Mouse (Mus musculus): ENCODE results near the gene 4930522H14Rik. TPM values are rescaled to one million over a fixed set of nuclear protein-coding genes. Genes with fewer than 3 reads are reported as not detected.

4930522H14Rik gene
- polyA plus RNA-seq, 1 experiment, result 26.3 TPM

GRCm38 (mm10) chr4:109493581-109493980 lies 37.5 kb downstream of the 4930522H14Rik start:
- no peak overlapping the region; the same call in 1 of the 2 replicates for H3K27ac ChIP-seq (ENCODE audit: control insufficient read depth, insufficient read depth, low read depth, low read length)
- no peak overlapping the region for H3K4me3 ChIP-seq (ENCODE audit: control insufficient read depth, low read depth, low read length)
- no peaks in the 10 kb centered on the region for H3K36me3 ChIP-seq (ENCODE audit: control insufficient read depth, insufficient read depth, low read length)
- H3K27me3 ChIP-seq (ENCODE audit: control insufficient read depth, insufficient read depth, low read length), result no peaks in the 10 kb centered on the region
- H3K4me1 ChIP-seq (ENCODE audit: control insufficient read depth, insufficient read depth, low read length), result peaks cover 9% of the 10 kb centered on the region
- TF ChIP-seq POLR2A (IDR thresholded peaks at IDR 0.05; ENCODE audit: control insufficient read depth, low read depth, low read length), result no peak
- no peak for TF ChIP-seq CTCF (IDR thresholded peaks at IDR 0.05; ENCODE audit: control insufficient read depth, insufficient read depth, insufficient replicate concordance, low read depth, low read length)

GRCm38 (mm10) chr4:109488812-109489211 lies 42.3 kb downstream of the 4930522H14Rik start:
- no peak overlapping the region for H3K27ac ChIP-seq (ENCODE audit: control insufficient read depth, insufficient read depth, low read depth, low read length)
- H3K4me3 ChIP-seq (ENCODE audit: control insufficient read depth, low read depth, low read length), result no peak overlapping the region
- peaks cover 9% of the 10 kb centered on the region for H3K4me1 ChIP-seq (ENCODE audit: control insufficient read depth, insufficient read depth, low read length)

GRCm38 (mm10) chr4:109484621-109485020 lies 46.5 kb downstream of the 4930522H14Rik start, which contains the start of gene Rnf11:
Gene Rnf11 (minus strand): TSS chr4:109484728.
- TF ChIP-seq POLR2A (IDR thresholded peaks at IDR 0.05; ENCODE audit: control insufficient read depth, low read depth, low read length), result no peak
- no peak for TF ChIP-seq CTCF (IDR thresholded peaks at IDR 0.05; ENCODE audit: control insufficient read depth, insufficient read depth, insufficient replicate concordance, low read depth, low read length)
- Histone ChIP-seq H3K36me3 (ENCODE audit: control insufficient read depth, insufficient read depth, low read length) (no peaks in the 10 kb centered on the region), H3K4me1 (ENCODE audit: control insufficient read depth, insufficient read depth, low read length) (no peaks in the 10 kb centered on the region), H3K27ac (ENCODE audit: control insufficient read depth, insufficient read depth, low read depth, low read length) (no peak within 1 kb of the TSS), H3K27me3 (ENCODE audit: control insufficient read depth, insufficient read depth, low read length) (no peaks in the 10 kb centered on the region), H3K4me3 (ENCODE audit: control insufficient read depth, low read depth, low read length) (peak within 1 kb of the TSS; percentile 53)

More at GRCm38 (mm10) chr4:109488812-109489211, 42.3 kb downstream of the 4930522H14Rik start:
- TF ChIP-seq POLR2A (IDR thresholded peaks at IDR 0.05; ENCODE audit: control insufficient read depth, low read depth, low read length) (no peak), CTCF (IDR thresholded peaks at IDR 0.05; ENCODE audit: control insufficient read depth, insufficient read depth, insufficient replicate concordance, low read depth, low read length) (no peak)
- H3K27me3 ChIP-seq (ENCODE audit: control insufficient read depth, insufficient read depth, low read length), result no peaks in the 10 kb centered on the region
- no peaks in the 10 kb centered on the region for H3K36me3 ChIP-seq (ENCODE audit: control insufficient read depth, insufficient read depth, low read length)

GRCm38 (mm10) chr4:109482701-109483100 lies 48.4 kb downstream of the 4930522H14Rik start:
- Histone ChIP-seq H3K4me1 (ENCODE audit: control insufficient read depth, insufficient read depth, low read length) (no peaks in the 10 kb centered on the region), H3K36me3 (ENCODE audit: control insufficient read depth, insufficient read depth, low read length) (no peaks in the 10 kb centered on the region), H3K4me3 (ENCODE audit: control insufficient read depth, low read depth, low read length) (peak overlapping the region; percentile 56), H3K27ac (ENCODE audit: control insufficient read depth, insufficient read depth, low read depth, low read length) (no peak overlapping the region), H3K27me3 (ENCODE audit: control insufficient read depth, insufficient read depth, low read length) (no peaks in the 10 kb centered on the region)
- TF ChIP-seq POLR2A (IDR thresholded peaks at IDR 0.05; ENCODE audit: control insufficient read depth, low read depth, low read length) (no peak), CTCF (IDR thresholded peaks at IDR 0.05; ENCODE audit: control insufficient read depth, insufficient read depth, insufficient replicate concordance, low read depth, low read length) (no peak)

- Histone ChIP-seq H3K4me1 (ENCODE audit: control insufficient read depth, insufficient read depth, low read length) (no peaks in the 10 kb centered on the region), H3K36me3 (ENCODE audit: control insufficient read depth, insufficient read depth, low read length) (no peaks in the 10 kb centered on the region), H3K27ac (ENCODE audit: control insufficient read depth, insufficient read depth, low read depth, low read length) (no peak overlapping the region), H3K27me3 (ENCODE audit: control insufficient read depth, insufficient read depth, low read length) (no peaks in the 10 kb centered on the region), H3K4me3 (ENCODE audit: control insufficient read depth, low read depth, low read length) (peak overlapping the region; percentile 44)
- no peak for TF ChIP-seq POLR2A (IDR thresholded peaks at IDR 0.05; ENCODE audit: control insufficient read depth, low read depth, low read length)
- no peak for TF ChIP-seq CTCF (IDR thresholded peaks at IDR 0.05; ENCODE audit: control insufficient read depth, insufficient read depth, insufficient replicate concordance, low read depth, low read length)
These were observed 49.7 kb downstream of the 4930522H14Rik start for GRCm38 (mm10) chr4:109481424-109481823.

- no peak for TF ChIP-seq CTCF (IDR thresholded peaks at IDR 0.05; ENCODE audit: control insufficient read depth, insufficient read depth, insufficient replicate concordance, low read depth, low read length)
- TF ChIP-seq POLR2A (IDR thresholded peaks at IDR 0.05; ENCODE audit: control insufficient read depth, low read depth, low read length), result no peak
- no peaks in the 10 kb centered on the region for H3K36me3 ChIP-seq (ENCODE audit: control insufficient read depth, insufficient read depth, low read length)
- peak overlapping the region; percentile 29; the same call in 1 of the 2 replicates for H3K4me3 ChIP-seq (ENCODE audit: control insufficient read depth, low read depth, low read length)
- no peaks in the 10 kb centered on the region for H3K27me3 ChIP-seq (ENCODE audit: control insufficient read depth, insufficient read depth, low read length)
- H3K27ac ChIP-seq (ENCODE audit: control insufficient read depth, insufficient read depth, low read depth, low read length), result no peak overlapping the region
- H3K4me1 ChIP-seq (ENCODE audit: control insufficient read depth, insufficient read depth, low read length), result peaks cover 3% of the 10 kb centered on the region; the same call in 1 of the 2 replicates
These were observed 53.6 kb downstream of the 4930522H14Rik start for GRCm38 (mm10) chr4:109477454-109477853.

- Histone ChIP-seq H3K4me1 (ENCODE audit: control insufficient read depth, insufficient read depth, low read length) (peaks cover 3% of the 10 kb centered on the region; the same call in 1 of the 2 replicates), H3K27me3 (ENCODE audit: control insufficient read depth, insufficient read depth, low read length) (no peaks in the 10 kb centered on the region), H3K4me3 (ENCODE audit: control insufficient read depth, low read depth, low read length) (peak overlapping the region; percentile 100), H3K27ac (ENCODE audit: control insufficient read depth, insufficient read depth, low read depth, low read length) (peak overlapping the region; percentile 82), H3K36me3 (ENCODE audit: control insufficient read depth, insufficient read depth, low read length) (no peaks in the 10 kb centered on the region)
- TF ChIP-seq CTCF (IDR thresholded peaks at IDR 0.05; ENCODE audit: control insufficient read depth, insufficient read depth, insufficient replicate concordance, low read depth, low read length) (no peak), POLR2A (IDR thresholded peaks at IDR 0.05; ENCODE audit: control insufficient read depth, low read depth, low read length) (peak; percentile 81)
These were observed 54.5 kb downstream of the 4930522H14Rik start for GRCm38 (mm10) chr4:109476554-109477014.
